Mouse (Mus musculus) E14TG2a.4 (cell line): ENCODE data around the gene Nr1d1.

Source experiments
- H3K27me3 ChIP-seq: 2 replicates; pipeline ENCODE4 v1.6.1; 2014; ENCODE audit warnings: low read length, control low read depth; ENCODE audit not compliant: insufficient read depth
- H3K36me3 ChIP-seq: 2 replicates; pipeline ENCODE4 v1.6.1; 2014; ENCODE audit warnings: low read length, control low read depth; ENCODE audit not compliant: insufficient read depth
- H3K4me1 ChIP-seq: replicated peaks from 2 replicates; pipeline ENCODE4 v1.6.1; 2014; ENCODE audit warnings: low read depth, low read length, control low read depth
- H3K4me3 ChIP-seq: replicated peaks from 2 replicates; pipeline ENCODE4 v1.5.1; 2014; ENCODE audit warnings: mild to moderate bottlenecking, low read length
- H3K9me3 ChIP-seq: 2 replicates; pipeline ENCODE4 v1.6.1; 2014; ENCODE audit warnings: low read length, control low read depth
- CTCF ChIP-seq: conservative IDR thresholded peaks from 2 replicates; pipeline ENCODE4 v1.5.1; 2014; ENCODE audit warnings: low read length
- NANOG ChIP-seq: IDR thresholded peaks from 2 replicates; pipeline ENCODE4 v1.6.1; 2014; ENCODE audit warnings: borderline replicate concordance, low read length, mixed read lengths
- POU5F1 ChIP-seq: IDR thresholded peaks from 2 replicates; pipeline ENCODE4 v1.6.1; 2014; ENCODE audit warnings: low read length, borderline replicate concordance

Nr1d1 gene

DNA sequence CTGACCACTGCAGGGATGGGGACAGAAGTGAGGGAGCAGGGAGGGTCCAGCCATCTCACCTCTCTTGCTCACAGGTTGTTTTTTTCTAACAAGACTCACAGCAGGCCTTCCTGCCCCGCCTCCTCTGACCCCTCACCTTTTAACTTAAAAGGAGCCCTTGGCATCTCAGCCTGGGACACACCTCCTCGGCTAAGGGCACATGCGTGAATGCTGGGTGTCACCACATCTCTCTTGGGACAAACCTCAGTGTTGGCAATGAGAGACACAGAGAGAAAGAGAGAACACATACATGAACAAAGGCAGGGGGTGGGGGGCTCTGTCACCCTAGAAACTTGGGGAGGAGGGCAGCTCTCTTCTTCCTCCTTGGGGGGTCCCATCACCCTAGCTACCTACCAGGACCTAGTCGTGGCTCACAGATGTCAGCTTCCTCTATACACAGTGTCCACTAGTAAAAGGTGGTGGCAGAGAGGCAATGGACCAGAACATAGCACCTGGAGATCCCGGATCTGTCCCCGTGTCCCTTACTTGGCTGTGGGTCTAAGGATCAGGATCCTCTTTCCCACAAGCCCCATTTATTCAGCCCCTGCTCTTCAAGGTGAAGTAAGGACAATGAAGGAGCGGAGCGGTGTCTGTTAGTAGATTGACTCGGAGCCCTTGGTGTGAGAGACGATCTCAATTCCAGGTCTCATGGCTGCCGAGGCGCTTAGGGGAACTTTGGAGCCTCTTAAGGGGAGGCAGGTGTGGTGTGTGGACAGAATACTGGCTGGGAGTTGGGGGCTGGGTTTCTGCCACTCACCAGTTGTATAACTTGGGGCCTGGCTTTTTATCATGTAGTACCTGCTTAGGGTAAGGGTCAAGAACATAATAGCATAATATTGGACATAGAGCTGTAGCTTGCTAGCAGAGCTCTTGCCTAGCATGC is 28.9 kb downstream of the Nr1d1 start:
- H3K4me1 ChIP-seq = peaks cover 91% of the 10 kb centered on the region

DNA sequence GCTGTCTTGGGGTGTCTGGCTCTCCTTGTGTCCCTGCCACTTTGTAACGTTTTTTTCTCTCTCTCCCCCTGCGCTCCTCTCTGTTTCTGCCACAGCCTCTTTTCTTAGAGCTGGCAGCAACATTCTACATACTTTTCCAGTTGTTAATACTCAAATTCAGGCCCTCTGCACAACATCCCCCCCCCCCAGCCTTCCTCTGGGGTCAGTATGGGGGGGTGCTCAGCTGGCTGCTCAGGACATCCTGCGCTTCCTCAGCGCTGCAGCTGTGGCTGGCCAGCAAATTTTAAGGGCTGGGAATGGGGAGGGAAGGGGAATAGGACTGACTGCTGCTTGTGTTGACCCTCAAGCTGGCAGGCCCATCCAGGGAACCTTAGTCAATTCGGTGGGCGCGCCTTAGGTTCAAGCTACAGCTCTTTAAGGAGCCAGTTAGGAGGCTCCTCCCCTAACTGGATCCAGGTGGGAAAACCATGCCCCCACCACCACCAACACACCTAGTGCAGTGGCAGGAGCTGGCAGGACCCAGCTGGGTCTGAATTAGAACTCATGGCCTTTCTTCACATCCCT is 30.6 kb downstream of the Nr1d1 start:
- Histone ChIP-seq H3K36me3 (no peaks in the 10 kb centered on the region), H3K9me3 (no peaks in the 10 kb centered on the region), H3K4me3 (peak overlapping the region; percentile 23; the same call in 1 of the 2 replicates), H3K27me3 (peaks cover 20% of the 10 kb centered on the region), H3K4me1 (peaks cover 90% of the 10 kb centered on the region)
- TF ChIP-seq NANOG (no peak), POU5F1 (no peak), CTCF (no peak)

More for the DNA sequence above, 28.9 kb downstream of the Nr1d1 start:
- H3K4me3 ChIP-seq = peak overlapping the region; percentile 20
- H3K9me3 ChIP-seq = no peaks in the 10 kb centered on the region
- TF ChIP-seq CTCF = no peak
- TF ChIP-seq NANOG = no peak
- no peaks in the 10 kb centered on the region for H3K36me3 ChIP-seq
- peaks cover 23% of the 10 kb centered on the region for H3K27me3 ChIP-seq

DNA sequence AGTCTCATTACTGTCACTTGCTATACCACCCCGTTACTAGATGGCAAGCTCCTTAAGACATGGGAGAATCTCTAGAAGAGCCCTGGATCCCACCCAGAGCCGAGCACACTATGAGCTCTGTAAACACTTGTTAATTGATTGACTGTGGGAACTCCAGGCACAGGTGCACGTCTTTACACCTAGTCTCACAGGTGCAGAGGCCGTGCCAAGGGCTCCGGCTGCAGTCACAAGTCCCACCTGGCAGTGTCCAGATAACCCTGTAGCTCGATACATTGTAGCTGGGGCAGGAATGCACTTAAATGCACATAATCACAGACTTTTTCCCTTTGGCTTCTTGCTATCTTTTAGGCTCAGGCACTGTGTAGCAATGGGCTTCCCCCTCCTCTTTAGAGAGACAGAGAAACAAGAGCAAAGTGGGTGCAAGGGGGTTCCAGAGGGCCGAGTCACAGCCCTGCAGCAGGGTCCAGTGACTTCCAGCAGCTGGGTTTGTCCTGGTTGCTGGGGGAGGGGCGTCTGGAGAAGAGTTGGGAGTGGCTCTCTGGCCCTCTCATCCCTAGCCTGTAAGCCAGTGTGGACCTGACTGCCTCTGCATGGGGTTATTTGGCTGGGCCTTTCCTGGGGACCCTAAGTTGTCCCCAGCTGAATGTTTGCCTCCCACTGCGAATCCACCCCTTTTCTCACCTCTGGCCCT is 31.3 kb downstream of the Nr1d1 start:
- no peak for TF ChIP-seq POU5F1
- no peak for TF ChIP-seq CTCF
- no peak for TF ChIP-seq NANOG
- Histone ChIP-seq H3K9me3 (no peaks in the 10 kb centered on the region), H3K27me3 (peaks cover 20% of the 10 kb centered on the region), H3K4me3 (peak overlapping the region; percentile 23; the same call in 1 of the 2 replicates), H3K36me3 (no peaks in the 10 kb centered on the region), H3K4me1 (peaks cover 90% of the 10 kb centered on the region)

DNA sequence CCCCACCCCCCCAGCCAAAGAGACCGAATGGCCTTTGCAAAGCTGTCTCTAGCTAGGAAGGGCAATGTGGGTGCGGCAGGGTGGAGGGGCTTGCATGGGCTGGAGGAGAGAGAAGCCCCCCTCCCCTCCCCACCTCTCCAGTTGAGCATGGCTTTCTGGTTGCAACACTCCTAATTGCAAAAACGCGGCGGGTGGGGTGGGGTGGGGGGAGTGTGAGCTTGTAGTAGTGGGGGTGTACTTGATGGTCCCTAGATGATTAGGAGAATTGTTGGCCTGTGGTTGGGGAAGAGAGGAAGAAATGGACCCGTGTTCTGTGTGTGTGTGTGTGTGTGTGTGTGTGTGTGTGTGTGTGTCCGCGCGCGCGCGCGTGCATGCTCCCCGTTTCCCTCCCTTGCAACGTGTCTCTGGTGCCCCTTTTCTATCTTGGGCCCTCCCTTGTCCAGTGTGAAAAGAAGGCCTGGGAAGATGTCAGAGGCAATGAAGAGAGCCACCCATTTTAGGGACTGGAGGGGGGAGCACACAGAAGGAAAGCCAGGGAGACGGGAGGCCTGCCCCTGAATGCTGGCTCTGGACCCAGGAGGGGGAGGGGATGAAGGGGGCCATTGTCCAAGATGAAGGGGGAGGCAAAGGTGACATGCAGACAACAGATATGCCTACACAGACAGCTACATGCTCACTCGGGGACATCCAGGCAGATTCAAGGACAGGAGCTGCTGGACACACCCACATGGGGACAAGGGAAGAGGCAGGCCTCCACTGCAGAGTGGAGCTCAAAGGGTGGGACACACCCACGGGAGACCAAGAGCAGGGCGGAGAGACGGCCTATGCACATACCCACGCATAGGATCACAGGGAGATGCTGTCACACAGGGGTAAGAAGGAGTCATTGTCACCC is 32.5 kb downstream of the Nr1d1 start:
- TF ChIP-seq NANOG = no peak
- peaks cover 90% of the 10 kb centered on the region for H3K4me1 ChIP-seq
- no peaks in the 10 kb centered on the region for H3K36me3 ChIP-seq
- H3K9me3 ChIP-seq = no peaks in the 10 kb centered on the region
- H3K4me3 ChIP-seq = peak overlapping the region; percentile 86
- H3K27me3 ChIP-seq = peaks cover 15% of the 10 kb centered on the region

DNA sequence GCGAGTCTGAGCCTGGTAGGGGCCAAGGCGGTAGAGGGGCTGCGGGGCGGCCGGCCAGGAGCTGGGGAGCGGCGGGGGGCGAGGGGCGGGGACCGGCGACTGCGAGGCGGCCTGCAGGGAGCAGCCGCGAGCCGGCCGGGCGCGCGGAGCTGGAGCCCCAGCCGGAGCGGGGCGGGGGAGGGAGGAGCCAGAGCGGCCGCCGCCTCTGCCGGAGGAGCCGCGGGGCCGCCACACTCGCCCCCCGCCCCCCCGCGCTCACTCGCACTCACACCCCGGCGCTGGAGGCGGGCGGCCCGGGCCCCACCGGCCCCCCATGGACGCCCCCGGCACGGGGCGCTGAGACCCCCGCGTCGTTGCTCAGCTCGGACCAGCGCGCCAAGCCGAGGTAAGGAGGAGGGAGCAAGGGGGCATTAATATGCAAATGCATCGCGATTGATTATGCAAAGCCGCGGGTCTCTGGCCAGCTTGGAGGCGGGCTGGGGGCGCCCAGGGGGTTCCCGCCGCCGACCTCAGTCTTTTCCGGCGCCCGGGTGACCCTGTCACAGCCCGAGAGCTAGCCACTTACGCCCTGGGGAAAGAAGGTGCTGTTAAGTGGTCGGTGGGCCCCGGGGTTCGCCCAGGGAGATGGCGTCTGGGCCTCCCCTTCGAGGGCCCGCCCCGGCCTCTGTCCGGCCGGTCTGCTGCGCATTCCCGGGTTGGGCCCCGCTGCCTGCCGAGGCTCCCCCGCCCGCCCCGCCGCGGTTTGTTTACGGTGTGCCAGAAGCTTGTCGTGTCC is 33.3 kb downstream of the Nr1d1 start:
- Histone ChIP-seq H3K27me3 (peaks cover 14% of the 10 kb centered on the region), H3K4me1 (peaks cover 84% of the 10 kb centered on the region), H3K9me3 (no peaks in the 10 kb centered on the region), H3K36me3 (no peaks in the 10 kb centered on the region), H3K4me3 (peak overlapping the region; percentile 86)
- TF ChIP-seq NANOG = no peak
- peak; percentile 72; the same call in 1 of the 2 replicates for TF ChIP-seq POU5F1
- TF ChIP-seq CTCF = no peak

DNA sequence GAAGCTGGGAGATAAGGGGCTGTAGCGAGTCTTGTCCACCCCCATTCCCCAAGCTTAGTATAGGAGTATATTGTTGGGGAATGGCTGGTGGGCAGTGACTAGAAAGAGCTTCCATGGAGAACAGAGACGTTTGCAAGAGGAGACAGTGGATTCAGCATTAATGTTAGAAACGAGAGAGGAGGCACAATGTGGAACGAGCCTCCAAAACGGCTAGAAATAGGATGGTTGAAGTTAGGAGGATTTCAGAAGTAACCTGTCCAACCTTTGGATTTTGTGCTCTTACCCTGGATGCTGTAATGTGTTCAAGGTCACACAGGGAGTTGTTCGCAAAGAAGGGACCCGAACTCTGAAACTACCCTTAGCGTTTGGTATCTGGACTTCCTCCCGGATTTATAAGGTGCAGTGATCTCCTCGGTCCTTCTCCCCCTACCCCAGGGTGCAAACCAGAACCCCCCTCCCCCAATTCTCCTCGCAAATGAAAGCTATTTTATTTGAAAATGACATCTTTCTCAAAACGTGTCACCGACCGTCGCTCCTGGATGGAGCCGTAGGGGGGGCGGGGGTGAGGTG is 34.0 kb downstream of the Nr1d1 start:
- peaks cover 12% of the 10 kb centered on the region for H3K27me3 ChIP-seq
- peak overlapping the region; percentile 86 for H3K4me3 ChIP-seq
- peaks cover 78% of the 10 kb centered on the region for H3K4me1 ChIP-seq
- no peaks in the 10 kb centered on the region for H3K9me3 ChIP-seq
- TF ChIP-seq CTCF = no peak
- no peak for TF ChIP-seq POU5F1
- TF ChIP-seq NANOG = no peak
- H3K36me3 ChIP-seq = no peaks in the 10 kb centered on the region

DNA sequence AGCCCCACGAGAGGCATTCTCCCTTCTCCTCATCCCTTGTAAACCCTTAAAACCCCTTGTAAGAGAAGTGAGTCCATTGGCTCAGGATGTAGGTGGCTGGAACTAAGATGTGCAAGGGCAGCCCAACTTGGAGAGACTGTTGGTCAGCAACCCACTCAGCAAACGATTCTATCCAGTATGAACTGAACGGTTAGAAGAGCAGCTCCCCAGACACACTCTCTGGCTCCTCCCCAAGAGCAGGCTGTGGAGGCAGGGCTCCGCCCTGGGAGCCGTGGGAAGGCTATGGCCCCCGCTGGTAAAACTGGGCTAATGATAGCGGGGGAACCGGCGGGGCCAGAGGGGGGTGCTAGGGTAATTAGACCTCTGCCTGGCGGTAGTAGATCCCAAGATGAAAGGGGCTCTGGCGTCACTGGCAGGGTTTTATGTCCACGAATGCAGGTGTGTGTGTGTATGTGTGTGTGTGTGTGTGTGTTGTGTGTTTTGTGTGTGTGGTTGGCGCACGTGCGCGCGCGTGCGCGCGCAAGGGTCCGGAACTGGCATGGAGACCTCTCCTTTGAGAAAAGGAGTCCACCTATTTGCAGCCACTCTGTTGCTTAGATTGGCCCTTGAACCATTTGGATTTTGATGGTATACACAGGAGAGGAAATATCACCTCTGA is 34.6 kb downstream of the Nr1d1 start, which contains the start of gene Thra:
Thra (plus strand) TSS at position 246 of the 658 bp plus-strand sequence.
- H3K36me3 ChIP-seq = no peaks in the 10 kb centered on the region
- H3K9me3 ChIP-seq = no peaks in the 10 kb centered on the region
- H3K4me1 ChIP-seq = peaks cover 74% of the 10 kb centered on the region
- TF ChIP-seq POU5F1 (no peak), CTCF (no peak), NANOG (no peak)
- peak within 1 kb of the TSS; percentile 86 for H3K4me3 ChIP-seq
- peaks cover 12% of the 10 kb centered on the region for H3K27me3 ChIP-seq
